9 mouse cellular contexts compared by ENCODE assay signal in genomic region chr3:151566629-151567028, GRCm38 (mm10).
DNase-seq lines count a peak whose midpoint lies in the region; ATAC-seq lines count a peak whose summit lies in the region.
"Had no signal": no experiment of that assay in that cellular context is flagged by ENCODE, and none has a peak within 500 bp of the region (broad histone marks: within the 10 kb centered on the region; RNA-seq: fewer than 3 reads in every experiment).

No protein-coding gene starts in this region.

- H3K27me3 ChIP-seq in hindbrain, embryonic 11.5 days (ENCODE audit: control insufficient read depth, insufficient read depth, low read length): no peaks in the 10 kb centered on the region
- no peaks in the 10 kb centered on the region for H3K27me3 ChIP-seq in hindbrain, embryonic 12.5 days
- no peaks in the 10 kb centered on the region for H3K27me3 ChIP-seq in midbrain, embryonic 14.5 days (ENCODE audit: control insufficient read depth, insufficient read depth, low read length)
- H3K27me3 ChIP-seq in midbrain, embryonic 13.5 days: no peaks in the 10 kb centered on the region
- H3K27me3 ChIP-seq in hindbrain, embryonic 16.5 days (replicated peaks; ENCODE audit: control insufficient read depth, insufficient read depth, low read length): no peaks in the 10 kb centered on the region
- H3K27me3 ChIP-seq: lung, embryonic 15.5 days had no signal

- H3K27ac ChIP-seq in hindbrain, embryonic 11.5 days (ENCODE audit: low read depth, low read length): no peak overlapping the region
- H3K27ac ChIP-seq in hindbrain, embryonic 12.5 days: no peak overlapping the region
- no peak overlapping the region for H3K27ac ChIP-seq in midbrain, embryonic 14.5 days (replicated peaks; ENCODE audit: low read depth, low read length)
- no peak overlapping the region for H3K27ac ChIP-seq in midbrain, embryonic 13.5 days
- no peak overlapping the region for H3K27ac ChIP-seq in hindbrain, embryonic 16.5 days (ENCODE audit: low read depth, low read length)
- H3K27ac ChIP-seq: lung, embryonic 15.5 days had no signal

- no peak overlapping the region for H3K4me2 ChIP-seq in hindbrain, embryonic 11.5 days (replicated peaks; ENCODE audit: low read depth, low read length)
- H3K4me2 ChIP-seq in hindbrain, embryonic 12.5 days (replicated peaks): no peak overlapping the region
- no peak overlapping the region for H3K4me2 ChIP-seq in midbrain, embryonic 14.5 days (ENCODE audit: low read length)
- no peak overlapping the region for H3K4me2 ChIP-seq in midbrain, embryonic 13.5 days (replicated peaks)
- no peak overlapping the region for H3K4me2 ChIP-seq in hindbrain, embryonic 16.5 days (ENCODE audit: low read length)
- H3K4me2 ChIP-seq: lung, embryonic 15.5 days had no signal

- no peaks in the 10 kb centered on the region for H3K4me1 ChIP-seq in hindbrain, embryonic 11.5 days (replicated peaks; ENCODE audit: control insufficient read depth, insufficient read depth, low read length)
- no peaks in the 10 kb centered on the region for H3K4me1 ChIP-seq in hindbrain, embryonic 12.5 days
- H3K4me1 ChIP-seq in midbrain, embryonic 14.5 days (ENCODE audit: control insufficient read depth, insufficient read depth, low read length): no peaks in the 10 kb centered on the region
- H3K4me1 ChIP-seq in midbrain, embryonic 13.5 days (replicated peaks): no peaks in the 10 kb centered on the region
- H3K4me1 ChIP-seq in hindbrain, embryonic 16.5 days (ENCODE audit: control insufficient read depth, insufficient read depth, low read depth, low read length): peaks cover 2% of the 10 kb centered on the region; the same call in 1 of the 2 replicates
- H3K4me1 ChIP-seq: lung, embryonic 15.5 days had no signal

- H3K36me3 ChIP-seq in hindbrain, embryonic 11.5 days (ENCODE audit: control insufficient read depth, insufficient read depth, low read length): no peaks in the 10 kb centered on the region
- H3K36me3 ChIP-seq in hindbrain, embryonic 12.5 days: no peaks in the 10 kb centered on the region
- no peaks in the 10 kb centered on the region for H3K36me3 ChIP-seq in midbrain, embryonic 14.5 days (ENCODE audit: control insufficient read depth, insufficient read depth, low read length)
- H3K36me3 ChIP-seq in midbrain, embryonic 13.5 days: no peaks in the 10 kb centered on the region
- no peaks in the 10 kb centered on the region for H3K36me3 ChIP-seq in hindbrain, embryonic 16.5 days (ENCODE audit: control insufficient read depth, insufficient read depth, low read length)
- H3K36me3 ChIP-seq: lung, embryonic 15.5 days had no signal

- no peak for ATAC-seq in hindbrain, embryonic 11.5 days (ENCODE audit: low FRiP score)
- ATAC-seq in hindbrain, embryonic 12.5 days (ENCODE audit: low FRiP score): no peak
- ATAC-seq in midbrain, embryonic 14.5 days (ENCODE audit: low FRiP score, low TSS enrichment): no peak
- ATAC-seq in midbrain, embryonic 13.5 days: no peak
- no peak; the same call in 1 of the 2 replicates for ATAC-seq in hindbrain, embryonic 16.5 days

- H3K9me3 ChIP-seq in hindbrain, embryonic 11.5 days (ENCODE audit: control insufficient read depth, low read length): no peaks in the 10 kb centered on the region
- no peaks in the 10 kb centered on the region for H3K9me3 ChIP-seq in hindbrain, embryonic 12.5 days (replicated peaks)
- H3K9me3 ChIP-seq in midbrain, embryonic 14.5 days (ENCODE audit: control insufficient read depth, low read length): no peaks in the 10 kb centered on the region
- no peaks in the 10 kb centered on the region for H3K9me3 ChIP-seq in midbrain, embryonic 13.5 days
- no peaks in the 10 kb centered on the region for H3K9me3 ChIP-seq in hindbrain, embryonic 16.5 days (ENCODE audit: control insufficient read depth, low read length)
- H3K9me3 ChIP-seq: lung, embryonic 15.5 days had no signal

- no peak overlapping the region for H3K4me3 ChIP-seq in hindbrain, embryonic 11.5 days (ENCODE audit: low read depth, low read length)
- no peak overlapping the region for H3K4me3 ChIP-seq in hindbrain, embryonic 12.5 days
- H3K4me3 ChIP-seq in midbrain, embryonic 14.5 days (replicated peaks; ENCODE audit: low read depth, low read length): no peak overlapping the region
- H3K4me3 ChIP-seq in midbrain, embryonic 13.5 days (replicated peaks): no peak overlapping the region
- no peak overlapping the region for H3K4me3 ChIP-seq in hindbrain, embryonic 16.5 days (ENCODE audit: low read length)
- H3K4me3 ChIP-seq: lung, embryonic 15.5 days had no signal

- WGBS in hindbrain, embryonic 11.5 days: 61% methylated on average over 5 of the region's 5 CpGs
- WGBS in hindbrain, embryonic 12.5 days: 58% methylated on average over 5 of the region's 5 CpGs
- 55% methylated on average over 5 of the region's 5 CpGs for WGBS in midbrain, embryonic 14.5 days
- WGBS in midbrain, embryonic 13.5 days: 56% methylated on average over 5 of the region's 5 CpGs
- 56% methylated on average over 5 of the region's 5 CpGs for WGBS in hindbrain, embryonic 16.5 days

- peak; percentile 65 for DNase-seq in hindbrain, embryonic 11.5 days (ENCODE audit: low spot score)
- DNase-seq in midbrain, embryonic 14.5 days: peak; percentile 84
- peak; percentile 8 to 47 for DNase-seq in cerebellum, postnatal 25 days
- peak; percentile 21 for DNase-seq in retina, postnatal 7 days (ENCODE audit: low read depth, low spot score)
- no peak for DNase-seq in thymus, postnatal 14 days

- H3K9ac ChIP-seq in hindbrain, embryonic 11.5 days (ENCODE audit: low read depth, low read length): no peak overlapping the region
- no peak overlapping the region for H3K9ac ChIP-seq in hindbrain, embryonic 12.5 days
- no peak overlapping the region for H3K9ac ChIP-seq in midbrain, embryonic 14.5 days (replicated peaks; ENCODE audit: low read length)
- no peak overlapping the region for H3K9ac ChIP-seq in midbrain, embryonic 13.5 days (replicated peaks)
- no peak overlapping the region for H3K9ac ChIP-seq in hindbrain, embryonic 16.5 days (ENCODE audit: low read depth, low read length)
- H3K9ac ChIP-seq: lung, embryonic 15.5 days had no signal
